Mouse (Mus musculus) left cerebral cortex, postnatal 36 days (tissue): ENCODE data around the gene Adh4. TPM values are rescaled to one million over a fixed set of nuclear protein-coding genes. Genes with fewer than 3 reads are reported as not detected.
"Not testable (repeated sequence)": the region's sequence is repeated elsewhere in the genome, so short reads cannot be mapped to it uniquely, and the experiment has no call there.

Experiments used
- DNase-seq, 2 experiments: peaks; one replicate each; pipeline ENCODE4 v3.0.0; 2021 to 2022; ENCODE audit warnings: low spot score in 2 of 2, mixed read lengths in 1 of 2
- intact Hi-C: fragments of 180-260 bp; cut with DNase I; formaldehyde crosslinking; loops from one replicate; pipeline ENCODE4 v1.15.1; 2025
- total RNA-seq, 2 experiments: library from RNA; stranded (reverse); gene quantifications; 2 replicates each; pipeline ENCODE4 v1.2.3; 2021

The Adh4 gene
- total RNA-seq, result not detected

DNA sequence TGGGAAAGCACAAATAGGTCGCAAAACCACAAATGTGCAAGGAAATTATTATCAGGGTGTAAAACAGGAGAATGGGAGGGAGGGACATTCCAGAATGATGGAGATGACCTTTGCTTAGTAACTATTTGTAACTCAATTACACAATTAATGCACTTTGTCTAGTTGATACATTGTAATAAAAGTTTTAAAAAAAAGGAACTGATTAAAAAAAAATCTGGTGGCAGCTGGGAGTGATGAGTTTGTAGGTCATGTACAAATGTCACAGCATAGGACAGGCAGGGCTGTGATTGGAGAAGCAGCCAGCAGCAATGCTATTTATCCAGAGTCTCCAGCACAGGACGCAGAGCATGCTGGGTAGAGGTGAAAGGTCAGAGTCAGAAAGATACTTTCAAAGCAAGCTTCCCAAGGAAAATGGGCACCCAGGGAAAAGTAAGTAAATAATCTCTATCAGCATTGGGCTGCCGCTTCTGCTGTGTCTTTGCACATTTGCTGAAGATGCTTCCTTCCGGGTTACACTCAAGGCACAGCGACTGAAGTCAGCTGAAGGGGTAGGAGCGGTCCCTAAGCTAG is at the start of gene Adh4:
TSS of gene Adh4 (plus strand) at position 346 of the 570 bp plus-strand sequence.
- no peak for DNase-seq
- intact Hi-C loops, result no loop called here

DNA sequence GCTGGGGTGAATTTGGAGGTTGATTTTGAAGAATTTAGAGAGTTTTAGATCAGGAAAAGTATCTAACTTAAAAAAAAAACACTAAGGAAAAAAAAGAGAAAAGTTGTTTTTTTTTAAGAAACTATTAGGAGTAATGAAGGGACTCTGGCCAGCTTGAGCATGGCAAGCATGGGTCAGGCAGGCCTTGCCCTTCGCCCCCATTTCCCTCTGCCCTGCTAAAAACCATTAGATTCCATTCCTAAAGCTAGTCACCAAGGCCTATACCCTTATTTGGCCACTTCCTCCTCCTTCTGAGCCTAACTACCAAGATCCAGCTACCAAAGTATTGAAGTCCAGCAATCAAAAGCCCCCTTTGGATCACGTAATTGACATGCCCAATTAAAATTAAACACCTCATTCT is 49.1 kb upstream of the Adh4 start:
- no peak for DNase-seq
- intact Hi-C loops, result no loop called here

DNA sequence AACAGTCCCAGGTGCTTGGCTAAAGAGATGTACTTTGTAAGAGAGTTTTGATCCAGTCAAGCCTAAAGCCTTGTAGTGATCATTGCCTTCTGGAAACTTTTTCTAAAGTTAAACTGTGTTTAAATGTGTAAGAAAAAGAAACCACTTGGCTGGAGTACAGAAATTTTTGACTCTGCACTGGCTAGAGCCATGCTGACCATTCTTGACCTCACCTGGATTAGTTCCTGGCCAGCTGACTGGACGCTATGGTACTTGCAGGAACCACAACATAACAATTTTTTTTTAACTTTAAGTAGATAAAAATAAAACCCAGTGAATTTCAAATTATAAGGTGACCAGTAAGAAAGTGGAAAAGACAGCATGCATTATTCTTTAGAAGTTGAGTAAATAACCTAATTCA is 45.7 kb upstream of the Adh4 start:
- intact Hi-C loops, result no loop called here
- no peak for DNase-seq

DNA sequence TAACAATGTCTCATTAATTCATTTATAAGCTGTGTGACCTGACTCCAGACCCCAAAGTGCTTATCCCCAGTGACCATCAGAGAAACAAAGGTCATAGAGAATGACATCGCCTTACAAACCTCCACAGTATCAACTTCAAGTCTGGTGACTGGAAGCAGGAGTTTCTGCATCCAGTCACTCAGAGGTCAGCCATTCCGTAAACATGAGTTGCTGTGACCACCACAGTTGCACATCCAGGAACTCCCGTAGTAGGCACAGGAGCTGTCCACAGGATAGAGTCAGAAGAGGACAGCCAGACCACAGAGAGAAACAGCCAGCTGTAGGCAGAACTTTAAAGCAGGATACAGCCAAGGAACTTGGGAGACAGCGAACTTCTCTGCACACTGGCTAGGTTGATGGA is 45.0 kb upstream of the Adh4 start:
- not testable (repeated sequence) for DNase-seq

DNA sequence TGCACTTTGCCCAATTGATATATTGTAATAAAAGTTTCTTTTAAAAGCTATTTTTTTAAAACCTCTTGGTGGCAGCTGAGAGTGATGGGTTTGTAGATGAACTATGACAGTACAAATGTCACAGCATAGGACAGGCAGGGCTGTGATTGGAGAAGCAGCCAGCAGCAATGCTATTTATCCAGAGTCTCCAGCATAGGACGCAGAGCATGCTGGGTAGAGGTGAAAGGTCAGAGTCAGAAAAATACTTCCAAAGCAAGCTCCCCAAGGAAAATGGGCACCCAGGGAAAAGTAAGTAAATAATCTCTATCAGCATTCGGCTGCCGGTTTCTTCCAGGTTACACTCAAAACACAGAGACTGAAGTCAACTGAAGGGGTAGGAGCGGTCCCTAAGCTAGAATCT is 41.3 kb upstream of the Adh4 start:
- intact Hi-C loops, result no loop called here
- no peak for DNase-seq

More for the DNA sequence above, 45.0 kb upstream of the Adh4 start:
- intact Hi-C loops, result not testable (repeated sequence)

DNA sequence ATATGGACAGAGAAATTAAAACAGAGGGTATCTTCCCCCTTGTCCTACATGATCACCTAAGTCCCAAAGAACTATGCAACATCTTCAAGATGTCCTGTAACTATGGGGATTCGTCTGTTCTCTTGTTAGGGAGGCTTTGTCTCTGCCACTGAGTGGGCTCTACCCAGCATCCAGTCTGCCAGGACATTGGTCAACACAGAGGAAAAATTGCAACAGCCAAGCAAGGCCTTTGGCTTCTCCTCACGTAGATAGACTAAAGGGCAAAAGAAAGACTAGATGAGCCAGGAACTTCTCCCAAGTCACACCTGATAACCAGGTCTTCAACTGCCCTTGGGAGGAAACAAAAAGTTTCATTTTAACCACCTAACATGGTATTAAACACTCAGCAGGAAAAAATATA is 40.1 kb upstream of the Adh4 start:
- no peak for DNase-seq
- intact Hi-C loops, result no loop called here

DNA sequence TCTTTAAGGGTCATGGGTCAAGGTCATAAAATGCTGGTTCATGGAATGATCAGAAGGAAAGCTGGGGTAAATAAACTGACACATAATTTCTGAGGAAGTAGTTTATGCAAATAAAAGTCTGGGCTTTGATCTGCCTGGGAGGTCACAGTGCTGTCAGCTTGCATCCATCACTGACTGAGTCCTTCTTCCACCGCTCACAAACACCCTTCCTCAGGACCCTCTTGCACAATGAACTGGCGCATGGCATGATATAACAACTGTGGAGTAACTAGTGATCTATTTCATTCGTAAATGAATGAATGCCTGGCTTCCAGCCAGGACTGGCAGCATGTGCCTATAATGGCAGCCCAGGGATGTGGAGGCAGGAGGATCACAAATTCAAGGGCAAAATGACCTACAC is 34.1 kb upstream of the Adh4 start:
- intact Hi-C loops, result no loop called here
- no peak for DNase-seq

DNA sequence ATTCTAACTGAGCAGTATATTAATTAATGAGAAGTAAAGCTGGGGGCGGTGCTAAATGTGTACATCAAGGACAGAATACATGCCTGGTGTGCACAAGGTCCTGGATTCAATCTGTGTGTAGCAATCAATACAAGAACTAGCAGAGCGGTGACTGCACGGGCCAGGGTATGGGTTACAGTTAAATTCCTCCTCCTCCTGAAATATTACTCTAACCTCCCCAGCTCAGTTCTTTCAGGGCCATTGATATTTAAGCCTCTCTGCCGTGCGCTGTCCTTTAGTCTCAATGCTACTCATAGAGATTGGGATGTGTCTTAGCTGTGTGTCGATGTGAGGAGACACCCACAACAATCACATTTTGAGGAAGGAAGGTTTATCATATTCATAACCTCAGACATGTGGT is 28.1 kb upstream of the Adh4 start:
- no peak for DNase-seq
- intact Hi-C loops, result no loop called here

DNA sequence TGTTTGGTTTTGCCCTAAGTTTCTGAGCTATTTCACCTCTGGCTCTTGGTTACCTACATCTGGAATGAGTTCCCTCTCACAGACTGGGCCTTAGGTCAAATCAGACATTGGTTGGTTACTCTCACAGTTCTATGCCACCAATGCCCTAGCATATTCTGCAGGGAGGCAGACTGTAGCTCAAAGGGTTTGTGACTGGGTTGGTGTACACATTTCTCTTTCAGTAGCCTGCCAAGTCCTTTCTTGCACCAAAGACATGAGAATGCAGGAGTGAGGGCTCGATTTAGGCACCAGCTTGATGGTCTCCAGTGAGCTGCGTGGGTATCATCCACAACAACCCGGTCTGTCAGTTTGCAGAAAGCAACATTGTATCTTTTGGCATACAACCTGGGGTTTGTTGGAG is 10.4 kb upstream of the Adh4 start:
- DNase-seq, result no peak
- intact Hi-C loops, result loop anchor here (2.0 to 10.0 kb wide), 2 partner anchors 180 to 206 kb away; no protein-coding TSS in a partner anchor

DNA sequence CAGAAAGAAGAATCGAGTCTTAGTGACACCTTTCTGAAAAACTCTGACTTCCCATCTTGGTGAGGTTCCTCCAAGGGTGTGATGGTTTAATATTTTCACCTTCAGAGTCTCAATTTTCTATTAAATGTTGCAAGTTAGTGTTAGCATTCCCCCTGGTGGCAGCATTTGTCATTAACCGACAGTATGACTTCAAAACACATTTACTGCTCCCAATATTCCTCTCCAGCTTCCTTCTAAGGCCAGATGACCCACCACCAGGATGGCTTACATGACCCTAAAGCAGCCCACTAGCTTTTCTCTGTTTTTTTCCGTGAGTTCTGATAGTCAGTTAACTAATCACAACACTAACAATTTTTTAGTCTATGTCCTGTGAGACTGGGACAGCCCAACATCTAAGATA is 9.9 kb upstream of the Adh4 start:
- DNase-seq, result peak in 1 of 2 experiments; percentile 14
- intact Hi-C loops, result loop anchor here (2.0 to 10.0 kb wide), 2 partner anchors 181 to 207 kb away; no protein-coding TSS in a partner anchor

DNA sequence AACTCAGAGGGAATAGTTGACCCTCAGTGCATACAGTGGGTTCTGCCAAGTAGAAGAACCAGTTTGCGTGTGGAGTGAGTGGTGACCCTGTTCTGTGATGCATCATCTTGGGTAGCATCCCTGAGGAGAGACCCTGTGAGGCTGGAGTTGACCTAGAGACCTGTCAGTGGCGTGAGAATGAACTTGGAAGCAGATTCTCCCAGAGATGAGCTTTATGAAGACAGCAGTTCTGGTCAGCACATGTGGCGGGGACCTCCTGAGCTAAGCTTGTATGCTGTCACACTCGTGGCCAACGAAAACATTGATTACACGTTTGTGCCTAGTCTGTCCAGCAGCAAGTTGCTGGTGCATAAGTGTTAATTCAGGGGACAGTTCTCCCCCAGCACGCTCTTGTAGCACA is 9.4 kb upstream of the Adh4 start:
- intact Hi-C loops, result loop anchor here (2.0 to 10.0 kb wide), 2 partner anchors 181 to 207 kb away; no protein-coding TSS in a partner anchor
- DNase-seq, result no peak

DNA sequence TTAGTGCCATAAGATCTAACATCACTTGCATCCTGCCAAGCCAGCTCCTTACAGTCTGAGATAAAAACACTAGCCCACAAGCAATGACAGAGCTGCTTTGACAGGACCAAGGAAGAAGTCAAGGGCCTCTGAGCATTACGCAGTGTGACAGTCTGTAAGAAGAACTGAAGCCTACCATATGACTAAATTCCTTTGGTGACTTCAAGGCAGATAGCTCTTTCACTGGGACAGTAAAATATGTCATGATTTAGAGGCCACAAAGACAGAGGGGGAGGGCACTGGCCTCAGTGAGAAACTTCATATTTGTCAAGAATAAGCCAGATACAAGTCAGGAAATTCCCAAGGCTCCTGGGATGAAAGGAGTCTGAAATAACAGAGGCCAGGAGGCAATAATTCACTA is 7.3 kb upstream of the Adh4 start:
- intact Hi-C loops, result loop anchor here (10.0 kb wide), 1 partner anchor 183 kb away; no protein-coding TSS in a partner anchor

DNA sequence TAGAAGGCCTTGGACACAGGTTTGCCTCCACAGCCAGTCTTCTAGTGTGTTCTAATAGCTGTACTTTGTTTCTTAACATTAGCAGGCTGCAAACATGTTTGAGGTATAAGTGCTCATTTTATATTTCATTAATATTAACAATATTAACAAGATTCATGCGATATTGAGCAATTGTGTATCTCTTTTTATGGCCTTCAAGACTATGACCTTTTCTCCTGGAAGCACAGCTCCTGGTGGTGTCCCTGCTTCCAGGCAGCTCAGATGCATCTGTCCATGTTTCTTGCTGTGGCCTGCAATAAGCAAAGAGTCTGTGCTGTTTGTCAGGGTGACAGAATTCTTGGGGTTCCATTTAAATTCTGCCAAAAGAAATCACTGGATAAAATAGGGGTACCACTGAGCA is 5.7 kb upstream of the Adh4 start:
- intact Hi-C loops, result loop anchor here (10.0 kb wide), 1 partner anchor 185 kb away; no protein-coding TSS in a partner anchor

More for the DNA sequence above, 7.3 kb upstream of the Adh4 start:
- no peak for DNase-seq

DNA sequence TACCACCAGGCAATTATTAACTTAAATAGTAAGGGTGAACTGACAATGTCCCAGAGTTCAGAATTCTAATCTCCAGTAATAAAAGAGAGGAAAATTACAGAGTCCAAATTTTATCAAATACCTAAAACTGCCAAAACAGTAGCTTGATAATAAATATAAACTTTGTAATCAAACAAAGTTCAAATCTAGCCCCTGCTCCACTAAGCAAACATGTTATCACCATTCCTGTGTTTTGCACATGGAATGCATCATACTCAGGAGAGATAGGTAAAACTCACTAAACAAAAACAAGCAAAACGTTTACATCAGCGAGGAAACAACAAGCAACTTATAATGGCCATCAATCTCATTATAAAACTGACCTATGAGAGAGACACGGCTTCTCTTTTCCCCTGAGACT is 5.1 kb upstream of the Adh4 start:
- intact Hi-C loops, result no loop called here

More for the DNA sequence above, 5.7 kb upstream of the Adh4 start:
- DNase-seq, result no peak

DNA sequence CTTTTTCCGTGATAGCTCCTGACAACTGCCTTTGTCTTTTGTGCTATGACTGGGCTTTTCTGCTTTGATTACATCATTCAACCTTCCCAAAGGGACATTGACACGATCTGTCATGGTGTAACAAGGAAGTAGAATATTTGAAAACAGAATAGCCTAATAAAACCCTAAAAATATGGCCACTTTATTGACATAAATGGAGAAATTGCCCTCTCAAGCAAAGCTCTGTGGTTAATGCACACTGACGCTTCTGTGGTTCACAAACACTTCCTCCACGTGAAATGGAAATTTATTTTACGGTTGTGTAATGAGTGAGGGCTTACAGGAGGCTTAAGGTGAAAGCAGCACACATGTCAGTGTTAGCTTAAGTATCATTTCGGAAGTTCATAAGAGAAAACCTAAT is 4.1 kb downstream of the Adh4 start:
- intact Hi-C loops, result no loop called here

More for the DNA sequence above, 5.1 kb upstream of the Adh4 start:
- no peak for DNase-seq

DNA sequence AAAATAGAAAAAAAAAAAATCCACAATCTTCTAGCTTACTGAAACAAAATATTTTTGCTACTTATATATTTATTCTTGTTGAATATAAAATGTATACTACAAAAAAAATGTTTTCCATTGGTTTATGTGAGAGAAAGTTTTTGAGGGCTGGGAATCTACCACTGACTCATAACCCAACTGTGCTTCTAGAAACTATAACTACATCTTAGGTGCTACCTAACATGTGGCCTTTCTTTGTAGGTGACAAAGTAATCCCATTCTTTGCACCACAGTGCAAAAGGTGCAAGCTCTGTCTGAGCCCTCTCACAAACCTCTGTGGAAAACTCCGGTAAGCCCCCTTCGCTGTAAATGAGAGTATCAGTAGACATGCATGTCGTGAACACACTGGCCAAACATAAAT is 5.1 kb downstream of the Adh4 start:
- intact Hi-C loops, result no loop called here
- no peak for DNase-seq

More for the DNA sequence above, 4.1 kb downstream of the Adh4 start:
- no peak for DNase-seq

DNA sequence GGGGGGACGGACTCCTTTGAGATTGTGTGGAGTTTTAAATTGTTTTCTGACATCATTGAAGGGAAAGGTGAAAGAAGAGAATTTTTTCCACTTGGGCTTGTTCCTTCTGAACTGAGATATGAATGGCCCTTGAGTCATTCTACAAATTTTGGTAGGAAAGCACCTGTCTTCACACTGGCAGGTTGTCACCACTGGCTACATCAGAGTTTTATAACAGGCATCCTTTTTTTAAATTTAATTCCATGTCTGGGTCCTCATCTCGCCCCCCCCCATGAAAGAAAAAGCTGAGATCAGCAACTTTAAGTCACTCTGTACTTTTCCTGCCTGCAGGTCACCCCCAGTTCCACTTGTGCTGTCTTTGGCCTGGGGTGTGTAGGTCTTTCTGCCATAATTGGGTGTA is 8.4 kb downstream of the Adh4 start:
- DNase-seq, result no peak
- intact Hi-C loops, result no loop called here

DNA sequence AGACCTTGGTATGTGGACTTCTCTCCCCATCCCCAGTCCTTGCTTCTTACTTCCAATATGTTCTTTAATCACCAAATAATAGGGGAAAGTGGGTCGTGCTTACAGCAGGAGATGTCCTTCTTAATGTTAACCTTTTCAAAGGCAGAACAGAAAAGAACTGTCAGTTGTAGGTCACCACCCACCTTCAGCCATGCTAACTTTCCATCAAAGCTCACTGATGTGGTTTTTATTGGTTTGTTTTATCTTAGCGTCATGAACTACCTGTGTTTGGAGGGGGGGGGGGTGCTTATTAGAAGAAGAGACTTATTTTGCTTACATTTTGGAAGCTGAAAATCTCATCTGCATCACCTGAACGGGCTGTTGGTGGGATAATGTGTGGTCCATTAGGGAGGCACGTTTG is 9.0 kb downstream of the Adh4 start:
- DNase-seq, result no peak
- intact Hi-C loops, result no loop called here

DNA sequence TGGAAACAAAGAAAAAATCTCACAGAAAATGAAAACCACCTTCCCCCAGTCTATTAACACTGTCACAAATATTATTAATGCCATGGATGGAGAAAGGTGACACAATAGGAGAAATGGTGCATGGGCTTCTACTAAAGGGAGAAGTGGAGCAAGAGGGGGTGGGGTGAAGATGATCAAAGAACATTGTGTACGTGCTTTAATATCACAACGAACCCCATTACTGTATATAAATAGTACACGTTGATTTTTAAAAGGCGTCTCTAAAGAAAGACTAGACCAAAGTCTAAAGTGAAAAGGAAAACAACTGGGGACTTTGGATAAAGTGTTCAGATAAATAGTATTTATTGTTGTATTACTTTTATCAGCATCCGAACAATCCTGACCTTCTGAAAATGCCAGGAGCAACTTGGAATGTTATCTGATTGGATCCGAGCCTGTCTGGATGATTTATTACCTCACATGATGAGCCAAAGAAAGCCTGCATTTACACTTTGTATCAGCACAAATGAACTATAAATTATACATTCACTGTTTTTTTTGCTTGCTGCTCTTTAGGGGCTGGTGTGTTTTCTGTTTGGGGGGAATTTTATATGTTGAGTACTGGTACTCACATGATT is 15.2 kb downstream of the Adh4 start:
- intact Hi-C loops, result no loop called here
- no peak for DNase-seq

DNA sequence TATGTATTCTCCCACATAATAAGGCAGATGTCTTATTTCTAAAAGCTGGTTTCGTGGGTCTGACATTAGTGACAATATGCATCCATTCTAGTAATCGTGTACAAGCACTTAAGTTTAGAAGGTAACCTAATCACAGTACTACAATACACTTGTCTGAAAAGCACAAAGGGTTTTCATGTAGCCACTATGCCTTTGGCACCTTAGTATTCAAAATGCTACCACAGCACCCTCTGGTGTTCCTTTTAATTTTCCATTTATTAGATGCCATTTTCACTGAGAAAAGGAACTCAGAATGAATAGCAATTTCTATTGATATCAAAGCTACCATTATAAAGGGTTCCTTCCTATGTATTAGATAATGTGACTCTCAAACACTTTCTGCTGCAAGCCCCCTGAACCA is 16.6 kb downstream of the Adh4 start:
- no peak for DNase-seq
- intact Hi-C loops, result loop anchor here (2.0 kb wide), 1 partner anchor 235 kb away; no protein-coding TSS in a partner anchor

DNA sequence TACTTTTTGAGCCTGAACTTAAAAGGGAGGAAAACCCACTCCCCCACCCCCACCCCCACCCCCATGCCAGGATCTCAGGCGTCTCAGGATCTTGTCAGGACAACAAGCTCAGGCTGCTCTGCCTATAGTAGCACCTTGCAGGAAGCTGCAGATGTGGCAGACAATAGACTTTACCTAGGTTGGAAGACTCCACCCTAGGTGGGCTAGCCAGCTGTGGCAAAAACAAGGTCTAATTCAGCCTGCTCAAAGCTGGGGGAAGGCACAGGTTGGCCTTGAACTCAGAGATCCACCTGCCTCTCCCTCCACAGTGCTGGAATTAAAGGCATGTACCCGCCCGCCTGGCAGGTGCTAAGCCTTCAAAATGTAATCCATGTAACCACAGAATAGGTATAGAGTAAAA is 23.4 kb downstream of the Adh4 start:
- DNase-seq, result no peak
- intact Hi-C loops, result no loop called here
